22 mouse cellular contexts compared by ENCODE assay signal in the genomic region with DNA sequence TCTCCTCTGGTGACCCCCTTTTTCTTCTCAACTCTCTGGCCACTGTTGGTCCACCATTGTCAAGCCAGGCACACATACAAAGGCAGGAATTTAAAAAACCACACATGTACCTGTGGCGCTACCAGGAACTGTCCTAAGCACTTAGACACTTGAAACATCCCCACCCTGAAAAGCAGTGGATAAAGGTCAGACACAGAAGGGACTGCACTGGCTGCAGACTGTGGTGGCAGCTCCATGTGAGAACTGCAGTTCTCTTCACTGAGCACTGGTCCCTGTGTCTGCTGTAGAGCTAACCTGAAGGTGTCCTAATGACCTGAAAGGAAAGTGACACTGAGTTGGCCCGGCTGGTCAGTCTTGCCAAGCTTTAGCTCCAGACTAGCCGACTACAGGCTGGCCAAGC. TPM values are rescaled to one million over a fixed set of nuclear protein-coding genes. Genes with fewer than 3 reads are reported as not detected.
DNase-seq lines count a peak whose midpoint lies in the region; ATAC-seq and TF ChIP-seq lines count a peak whose summit lies in the region.
"Had no signal": no experiment of that assay in that cellular context is flagged by ENCODE, and none has a peak within 500 bp of the region (broad histone marks: within the 10 kb centered on the region; RNA-seq: fewer than 3 reads in every experiment).

No protein-coding gene starts in this region.

- intact Hi-C loops in left cerebral cortex, adult 2 months (cut with DNase I), result no loop called here
- intact Hi-C loops in left cerebral cortex, postnatal 14 days (cut with DNase I), result no loop called here

- TF ChIP-seq CTCF in left cerebral cortex, adult 2 months (IDR thresholded peaks at IDR 0.05), result no peak

- H3K27me3 ChIP-seq in embryonic facial prominence, embryonic 15.5 days, result no peaks in the 10 kb centered on the region
- no peaks in the 10 kb centered on the region for H3K27me3 ChIP-seq in stomach, embryonic 15.5 days (replicated peaks)
- H3K27me3 ChIP-seq: hindbrain, embryonic 15.5 days; limb, embryonic 15.5 days; midbrain, embryonic 13.5 days had no signal

- no peaks in the 10 kb centered on the region for H3K36me3 ChIP-seq in embryonic facial prominence, embryonic 15.5 days
- H3K36me3 ChIP-seq in stomach, embryonic 15.5 days, result no peaks in the 10 kb centered on the region
- H3K36me3 ChIP-seq: forebrain, embryonic 12.5 days; heart, embryonic 10.5 days; hindbrain, embryonic 15.5 days; limb, embryonic 15.5 days; midbrain, embryonic 13.5 days had no signal

- no peak overlapping the region for H3K4me3 ChIP-seq in left cerebral cortex, adult 2 months
- no peak overlapping the region for H3K4me3 ChIP-seq in embryonic facial prominence, embryonic 15.5 days (replicated peaks)
- no peak overlapping the region for H3K4me3 ChIP-seq in stomach, embryonic 15.5 days (replicated peaks)
- H3K4me3 ChIP-seq: erythroblast, embryonic 14.5 days; forebrain, embryonic 12.5 days; heart, embryonic 10.5 days; hindbrain, embryonic 15.5 days; layer of hippocampus, adult 2 months; limb, embryonic 15.5 days; midbrain, embryonic 13.5 days had no signal

- H3K4me2 ChIP-seq in embryonic facial prominence, embryonic 15.5 days (replicated peaks), result no peak overlapping the region
- H3K4me2 ChIP-seq in stomach, embryonic 15.5 days, result no peak overlapping the region
- H3K4me2 ChIP-seq: forebrain, embryonic 12.5 days; hindbrain, embryonic 15.5 days; limb, embryonic 15.5 days; midbrain, embryonic 13.5 days had no signal

- peak overlapping the region; percentile 40 for H3K27ac ChIP-seq in left cerebral cortex, adult 2 months
- H3K27ac ChIP-seq in embryonic facial prominence, embryonic 15.5 days (replicated peaks), result peak overlapping the region; percentile 79
- H3K27ac ChIP-seq in stomach, embryonic 15.5 days, result peak overlapping the region; percentile 67; the same call in 1 of the 2 replicates
- H3K27ac ChIP-seq: forebrain, embryonic 12.5 days; heart, embryonic 10.5 days; hindbrain, embryonic 15.5 days; layer of hippocampus, adult 2 months; limb, embryonic 15.5 days; midbrain, embryonic 13.5 days had no signal

- peaks cover 12% of the 10 kb centered on the region; the same call in 1 of the 2 replicates for H3K4me1 ChIP-seq in embryonic facial prominence, embryonic 15.5 days
- no peaks in the 10 kb centered on the region for H3K4me1 ChIP-seq in stomach, embryonic 15.5 days
- H3K4me1 ChIP-seq: heart, embryonic 10.5 days; hindbrain, embryonic 15.5 days; limb, embryonic 15.5 days had no signal

- no peak for DNase-seq in cerebellum, postnatal 10 days
- no peak for DNase-seq in left cerebral cortex, adult 2 months (ENCODE audit: extremely low spot score in 1 of 2, low spot score in 2 of 2)
- no peak for DNase-seq in left cerebral cortex, postnatal 14 days (ENCODE audit: low spot score in 2 of 2)
- DNase-seq in adipocyte (ENCODE audit: low spot score), result no peak
- DNase-seq: adrenal gland, adult 8-10 months; kidney, postnatal 25 days; layer of hippocampus, postnatal 36 days; lung, postnatal 10 days; right cerebral cortex, postnatal 14 days; spleen, adult 18-20 months; thymus, adult 2 months had no signal

- ATAC-seq in cerebellum, adult (ENCODE audit: insufficient number of reproducible peaks, low FRiP score, low TSS enrichment), result peak; percentile 68; the same call in 1 of the 2 replicates
- no peak for ATAC-seq in embryonic facial prominence, embryonic 15.5 days (ENCODE audit: insufficient number of reproducible peaks, low FRiP score, low TSS enrichment, low read depth)
- no peak; the same call in 1 of the 2 replicates for ATAC-seq in stomach, embryonic 15.5 days (ENCODE audit: insufficient read depth, low FRiP score, low read depth)
- ATAC-seq: CD4-positive, CD25-positive, alpha-beta regulatory T cell, adult 4 months; midbrain, embryonic 13.5 days had no signal

- 80% methylated on average over 3 of the region's 3 CpGs for WGBS in embryonic facial prominence, embryonic 15.5 days
- 61% methylated on average over 3 of the region's 3 CpGs for WGBS in stomach, embryonic 15.5 days

- H3K9ac ChIP-seq in embryonic facial prominence, embryonic 15.5 days, result no peak overlapping the region
- H3K9ac ChIP-seq in stomach, embryonic 15.5 days, result no peak overlapping the region
- H3K9ac ChIP-seq: forebrain, embryonic 12.5 days; hindbrain, embryonic 15.5 days; limb, embryonic 15.5 days; midbrain, embryonic 13.5 days had no signal

- H3K9me3 ChIP-seq in embryonic facial prominence, embryonic 15.5 days (replicated peaks), result no peaks in the 10 kb centered on the region
- no peaks in the 10 kb centered on the region for H3K9me3 ChIP-seq in stomach, embryonic 15.5 days
- H3K9me3 ChIP-seq: forebrain, embryonic 12.5 days; heart, embryonic 10.5 days; hindbrain, embryonic 15.5 days; limb, embryonic 15.5 days; midbrain, embryonic 13.5 days had no signal

RNA-seq across cellular contexts. Expression of a gene that starts 15.5 kb away (rescaled TPM):
- total RNA-seq in left cerebral cortex, adult 2 months (2021), result 10 to 100 TPM; 28.2 to 28.9 TPM
- 10 to 100 TPM; 29.2 to 29.7 TPM for total RNA-seq in left cerebral cortex, postnatal 14 days (2021)
- 42.9 and 48.3 TPM in 2 replicates for polyA plus RNA-seq in embryonic facial prominence, embryonic 15.5 days (2015; fragmentation: Nextera tagmentation; extraction: Ambion mirVana)
- polyA plus RNA-seq in stomach, embryonic 15.5 days (2015; fragmentation: Nextera tagmentation; extraction: Ambion mirVana), result 52.1 and 52.3 TPM in 2 replicates

RNA-seq across cellular contexts. Expression of a gene that starts 46.6 kb away (rescaled TPM):
- 100 to 1,000 TPM; 116 to 119 TPM for total RNA-seq in left cerebral cortex, adult 2 months (2021)
- total RNA-seq in left cerebral cortex, postnatal 14 days (2021), result 100 to 1,000 TPM; 131 TPM
- polyA plus RNA-seq in embryonic facial prominence, embryonic 15.5 days (2015; fragmentation: Nextera tagmentation; extraction: Ambion mirVana), result 81.1 and 84.7 TPM in 2 replicates
- polyA plus RNA-seq in stomach, embryonic 15.5 days (2015; fragmentation: Nextera tagmentation; extraction: Ambion mirVana), result 70.3 and 72.2 TPM in 2 replicates
